In the genomic region with DNA sequence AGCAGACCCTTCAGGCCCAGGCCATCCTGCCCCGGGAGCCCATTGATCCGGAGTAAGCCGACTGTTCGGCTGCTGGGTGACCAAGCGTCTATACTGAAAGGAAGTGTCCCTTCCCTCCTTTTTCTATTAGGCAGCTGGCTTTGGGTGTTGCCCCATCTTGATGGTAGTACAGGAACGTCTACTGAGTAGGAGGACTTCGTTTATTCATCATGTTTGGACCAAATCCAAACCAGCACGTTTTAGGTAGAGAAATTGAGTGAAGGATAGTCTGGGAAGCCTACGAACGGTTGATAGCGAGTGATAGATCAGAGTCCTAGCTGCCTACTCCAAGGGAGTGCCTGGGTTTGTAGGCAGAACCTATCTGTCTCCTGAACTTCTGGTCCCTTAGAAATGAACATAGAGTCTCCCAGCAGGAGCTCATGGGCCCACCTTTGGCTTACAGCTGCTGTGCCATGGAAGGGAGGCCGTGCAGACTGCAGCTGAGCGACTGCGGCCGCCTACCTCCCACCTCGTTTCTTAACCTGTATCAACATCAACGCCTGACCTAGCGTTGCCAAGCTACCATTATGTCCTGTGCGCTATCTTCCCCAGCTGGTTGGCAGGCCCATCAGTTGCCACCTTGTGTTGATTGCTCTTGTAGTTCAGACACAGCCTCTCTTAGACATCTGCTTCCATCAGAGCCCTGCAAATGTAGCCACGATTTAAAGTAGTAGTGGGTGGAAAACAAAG, we compare ENCODE assay signal across 8 mouse cellular contexts. TPM values are rescaled to one million over a fixed set of nuclear protein-coding genes. Genes with fewer than 3 reads are reported as not detected.
DNase-seq lines count a peak whose midpoint lies in the region; ATAC-seq and TF ChIP-seq lines count a peak whose summit lies in the region.

No protein-coding gene starts in this region.

- H3K27me3 ChIP-seq in embryonic facial prominence, embryonic 14.5 days (replicated peaks; ENCODE audit: control insufficient read depth, insufficient read depth, low read length): no peaks in the 10 kb centered on the region
- no peaks in the 10 kb centered on the region for H3K27me3 ChIP-seq in intestine, embryonic 15.5 days (replicated peaks)

- DNase-seq in left cerebral cortex, adult 2 months (ENCODE audit: extremely low spot score in 1 of 2, low spot score in 2 of 2): no peak
- no peak for DNase-seq in left cerebral cortex, adult 8-10 months (ENCODE audit: low spot score in 2 of 2)
- DNase-seq in embryonic facial prominence, embryonic 14.5 days (ENCODE audit: low spot score): no peak
- peak; percentile 24 for DNase-seq in naive thymus-derived CD4-positive, alpha-beta T cell, adult 2 months (ENCODE audit: low read depth)
- DNase-seq in gastrocnemius, adult 18-20 months (ENCODE audit: low spot score): no peak
- DNase-seq in adrenal gland, adult 8-10 months: no peak
- no peak for DNase-seq in gastrocnemius, postnatal 4 days (ENCODE audit: low spot score in 2 of 2)

- 50% methylated on average over 20 of the region's 20 CpGs for WGBS in embryonic facial prominence, embryonic 14.5 days
- WGBS in intestine, embryonic 15.5 days: 43% methylated on average over 20 of the region's 20 CpGs

- TF ChIP-seq CTCF in left cerebral cortex, adult 2 months (IDR thresholded peaks at IDR 0.05): no peak

- H3K9ac ChIP-seq in embryonic facial prominence, embryonic 14.5 days (ENCODE audit: low read depth, low read length): peak overlapping the region; percentile 75
- H3K9ac ChIP-seq in intestine, embryonic 15.5 days: peak overlapping the region; percentile 60

- intact Hi-C loops in left cerebral cortex, adult 2 months (cut with DNase I): loop anchor here (1.0 kb wide), 1 partner anchor 27 kb away; a partner anchor contains a TSS

- peak overlapping the region; percentile 99 for H3K27ac ChIP-seq in left cerebral cortex, adult 2 months
- H3K27ac ChIP-seq in embryonic facial prominence, embryonic 14.5 days (replicated peaks; ENCODE audit: low read depth, low read length): peak overlapping the region; percentile 89
- peak overlapping the region; percentile 55; the same call in 1 of the 2 replicates for H3K27ac ChIP-seq in intestine, embryonic 15.5 days

- H3K9me3 ChIP-seq in embryonic facial prominence, embryonic 14.5 days (ENCODE audit: control insufficient read depth, low read length): no peaks in the 10 kb centered on the region
- H3K9me3 ChIP-seq in intestine, embryonic 15.5 days: no peaks in the 10 kb centered on the region

- no peak for ATAC-seq in embryonic facial prominence, embryonic 14.5 days (ENCODE audit: low read depth)
- ATAC-seq in intestine, embryonic 15.5 days: no peak; the same call in 1 of the 2 replicates

- H3K4me1 ChIP-seq in embryonic facial prominence, embryonic 14.5 days (ENCODE audit: control insufficient read depth, insufficient read depth, low read length): peaks cover 21% of the 10 kb centered on the region
- H3K4me1 ChIP-seq in intestine, embryonic 15.5 days (replicated peaks): peaks cover 34% of the 10 kb centered on the region

- no peaks in the 10 kb centered on the region for H3K36me3 ChIP-seq in embryonic facial prominence, embryonic 14.5 days (ENCODE audit: control insufficient read depth, insufficient read depth, low read length)
- H3K36me3 ChIP-seq in intestine, embryonic 15.5 days: no peaks in the 10 kb centered on the region

- peak overlapping the region; percentile 76 for H3K4me2 ChIP-seq in embryonic facial prominence, embryonic 14.5 days (ENCODE audit: low read depth, low read length)
- H3K4me2 ChIP-seq in intestine, embryonic 15.5 days (replicated peaks): peak overlapping the region; percentile 86

- peak overlapping the region; percentile 76 for H3K4me3 ChIP-seq in left cerebral cortex, adult 2 months
- H3K4me3 ChIP-seq in embryonic facial prominence, embryonic 14.5 days (ENCODE audit: low read depth, low read length): peak overlapping the region; percentile 87
- peak overlapping the region; percentile 67 for H3K4me3 ChIP-seq in intestine, embryonic 15.5 days (replicated peaks)

RNA-seq across cellular contexts. Expression of a gene that starts 1.0 kb away (rescaled TPM):
- 10 to 100 TPM; 15.8 to 16.2 TPM for total RNA-seq in left cerebral cortex, adult 2 months (2021)
- 10 to 100 TPM; 17.0 to 17.7 (median 17.2) TPM for total RNA-seq in left cerebral cortex, adult 8-10 months (2022)
- 7.0 and 7.2 TPM in 2 replicates for polyA plus RNA-seq in embryonic facial prominence, embryonic 14.5 days (2014; fragmentation: Nextera tagmentation; extraction: Ambion mirVana)
- polyA plus RNA-seq in intestine, embryonic 15.5 days (2015; fragmentation: Nextera tagmentation; extraction: Ambion mirVana): 14.1 and 14.7 TPM in 2 replicates
- 10 to 100 TPM; 23.1 to 24.5 TPM for total RNA-seq in gastrocnemius, adult 18-20 months (2021)
- 10 to 100 TPM; 16.2 to 17.9 (median 16.3) TPM for total RNA-seq in adrenal gland, adult 8-10 months (2022)
- total RNA-seq in gastrocnemius, postnatal 4 days (2021): 10 to 100 TPM; 22.2 to 23.1 TPM

RNA-seq across cellular contexts. Expression of a gene that starts 2.8 kb away (rescaled TPM):
- 10 to 100 TPM; 30.2 to 37.4 TPM for total RNA-seq in left cerebral cortex, adult 2 months (2021)
- 10 to 100 TPM; 34.8 to 42.8 (median 36.7) TPM for total RNA-seq in left cerebral cortex, adult 8-10 months (2022)
- polyA plus RNA-seq in embryonic facial prominence, embryonic 14.5 days (2014; fragmentation: Nextera tagmentation; extraction: Ambion mirVana): 32.9 and 33.9 TPM in 2 replicates
- polyA plus RNA-seq in intestine, embryonic 15.5 days (2015; fragmentation: Nextera tagmentation; extraction: Ambion mirVana): 40.6 and 56.1 TPM in 2 replicates
- 10 to 100 TPM; 60.5 to 67.5 TPM for total RNA-seq in gastrocnemius, adult 18-20 months (2021)
- total RNA-seq in adrenal gland, adult 8-10 months (2022): 10 to 100 TPM; 64.1 to 84.4 (median 76.6) TPM
- 10 to 100 TPM; 63.6 to 65.5 TPM for total RNA-seq in gastrocnemius, postnatal 4 days (2021)

RNA-seq across cellular contexts. Expression of a gene that starts 5.1 kb away (rescaled TPM):
- total RNA-seq in left cerebral cortex, adult 2 months (2021): under 1 TPM; 0.29 to 0.37 TPM
- total RNA-seq in left cerebral cortex, adult 8-10 months (2022): under 1 TPM; 0.19 to 0.65 (median 0.26) TPM
- polyA plus RNA-seq in embryonic facial prominence, embryonic 14.5 days (2014; fragmentation: Nextera tagmentation; extraction: Ambion mirVana): 0.68 and 0.73 TPM in 2 replicates
- polyA plus RNA-seq in intestine, embryonic 15.5 days (2015; fragmentation: Nextera tagmentation; extraction: Ambion mirVana): 0.16 and 0.34 TPM in 2 replicates
- under 1 TPM in 1 of 2 experiments, not detected in 1; 0.14 TPM for total RNA-seq in gastrocnemius, adult 18-20 months (2021)
- 1 to 10 TPM; 1.0 to 1.9 (median 1.3) TPM for total RNA-seq in adrenal gland, adult 8-10 months (2022)
- under 1 TPM; 0.52 to 0.70 TPM for total RNA-seq in gastrocnemius, postnatal 4 days (2021)

RNA-seq across cellular contexts. Expression of a gene that starts 26.4 kb away (rescaled TPM):
- 10 to 100 TPM; 39.0 to 40.1 TPM for total RNA-seq in left cerebral cortex, adult 2 months (2021)
- 10 to 100 TPM; 33.9 to 42.2 (median 37.4) TPM for total RNA-seq in left cerebral cortex, adult 8-10 months (2022)
- polyA plus RNA-seq in embryonic facial prominence, embryonic 14.5 days (2014; fragmentation: Nextera tagmentation; extraction: Ambion mirVana): 24.4 and 28.2 TPM in 2 replicates
- 28.2 and 34.4 TPM in 2 replicates for polyA plus RNA-seq in intestine, embryonic 15.5 days (2015; fragmentation: Nextera tagmentation; extraction: Ambion mirVana)
- 1 to 10 TPM; 4.0 to 5.2 TPM for total RNA-seq in gastrocnemius, adult 18-20 months (2021)
- 10 to 100 TPM; 17.3 to 27.2 (median 24.3) TPM for total RNA-seq in adrenal gland, adult 8-10 months (2022)
- total RNA-seq in gastrocnemius, postnatal 4 days (2021): 10 to 100 TPM; 12.6 to 13.8 TPM

RNA-seq across cellular contexts. Expression of a gene that starts 42.9 kb away (rescaled TPM):
- 1 to 10 TPM in 1 of 2 experiments, under 1 TPM in 1; 0.16 to 1.1 TPM for total RNA-seq in left cerebral cortex, adult 2 months (2021)
- under 1 TPM in 3 of 4 experiments, not detected in 1; 0.13 to 0.18 (median 0.14) TPM for total RNA-seq in left cerebral cortex, adult 8-10 months (2022)
- polyA plus RNA-seq in embryonic facial prominence, embryonic 14.5 days (2014; fragmentation: Nextera tagmentation; extraction: Ambion mirVana): 0.52 and 1.5 TPM in 2 replicates
- 8.9 and 9.1 TPM in 2 replicates for polyA plus RNA-seq in intestine, embryonic 15.5 days (2015; fragmentation: Nextera tagmentation; extraction: Ambion mirVana)
- total RNA-seq in gastrocnemius, adult 18-20 months (2021): under 1 TPM; 0.07 to 0.11 TPM
- total RNA-seq in adrenal gland, adult 8-10 months (2022): 1 to 10 TPM in 1 of 4 experiments, under 1 TPM in 3; 0.58 to 1.8 (median 0.87) TPM
- total RNA-seq in gastrocnemius, postnatal 4 days (2021): under 1 TPM; 0.13 to 0.66 TPM
